Mouse (Mus musculus) Patski (cell line): ENCODE measurements at regions not wholly inside any gene's neighbourhood (a gene's known extent, or its start where the extent isn't known, plus 50 kb on each side); places are given as distances from the start of the nearest gene placed in this dataset.

ENCODE experiments used
- ATAC-seq: fragments of 100-300 bp; one replicate; pipeline ENCODE4 v1.8.0; 2021
- CTCF ChIA-PET: fragments of 350-600 bp; sonication (Branson Sonifier 250); formaldehyde crosslinking; loops from one replicate; lab custom pipeline; 2022; ENCODE audit warnings: inconsistent platforms; lab: Charles Lee
- POLR2A ChIA-PET: fragments of 350-600 bp; sonication (Branson Sonifier 250); formaldehyde crosslinking; loops from one replicate; lab custom pipeline; 2022; ENCODE audit warnings: antibody characterized with exemption, inconsistent platforms; lab: Charles Lee
- DNase-seq: peaks from one replicate; pipeline ENCODE4 v3.0.0-alpha.2; 2011; ENCODE audit warnings: low read depth, low spot score
- H3K27me3 ChIP-seq: fragments of 371-371 bp; one replicate; pipeline ENCODE4 v1.5.1; 2021
- CTCF ChIP-seq: fragments of 100-300 bp; IDR thresholded peaks from one replicate; pipeline ENCODE4 v1.5.1; 2021
- in situ Hi-C: fragments of 300-500 bp; cut with MboI; formaldehyde crosslinking; loops from 3 replicates; pipeline ENCODE4 v1.11.1; 2018; ENCODE audit warnings: low pct_unique_long_range_greater_than_20kb, mixed read lengths

GRCm38 (mm10) chrX:61119499-61119898 is 65.9 kb downstream of the Cdr1 start:
- CTCF ChIA-PET = no interaction called here
- DNase-seq = no peak
- no peak for ATAC-seq
- in situ Hi-C loops = no loop called here
- peaks cover 52% of the 10 kb centered on the region for H3K27me3 ChIP-seq
- POLR2A ChIA-PET = no interaction called here
- no peak for TF ChIP-seq CTCF

DNA sequence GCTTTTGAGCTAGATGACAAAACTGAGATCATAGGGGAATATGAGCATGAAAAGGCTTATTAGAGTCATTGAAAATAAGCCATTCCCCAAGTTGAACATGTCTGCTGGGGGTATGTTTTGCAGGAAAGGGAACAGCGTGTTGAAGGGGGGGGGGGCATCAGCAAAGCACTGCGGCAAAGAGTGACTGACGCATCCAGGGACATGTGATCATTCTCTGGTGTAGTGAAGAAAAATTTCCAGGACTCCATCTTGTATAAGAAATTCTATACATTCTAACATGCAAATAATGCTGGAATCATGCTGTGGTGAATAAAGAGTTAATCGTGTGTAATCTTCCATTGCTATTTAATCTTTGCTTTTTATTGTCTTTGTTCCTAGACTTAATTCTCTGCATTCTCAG is 68.0 kb downstream of the Cdr1 start:
- TF ChIP-seq CTCF = no peak
- in situ Hi-C loops = no loop called here
- no peak for DNase-seq
- POLR2A ChIA-PET = no interaction called here
- H3K27me3 ChIP-seq = peaks cover 55% of the 10 kb centered on the region
- ATAC-seq = no peak
- CTCF ChIA-PET = no interaction called here

GRCm38 (mm10) chrX:61116010-61116447 is 69.3 kb downstream of the Cdr1 start:
- ATAC-seq = no peak
- TF ChIP-seq CTCF = no peak
- no peak for DNase-seq
- POLR2A ChIA-PET = no interaction called here
- CTCF ChIA-PET = no interaction called here
- in situ Hi-C loops = no loop called here
- peaks cover 50% of the 10 kb centered on the region for H3K27me3 ChIP-seq
